Mouse (Mus musculus) liver, postnatal 0 days (tissue): ENCODE measurements around the gene Ppp4r4.

ENCODE experiments used
- CTCF ChIP-seq: sonication (generic); IDR thresholded peaks from 2 replicates; pipeline ENCODE4 v1.5.1; 2016; ENCODE audit warnings: antibody characterized with exemption, low read depth
- EP300 ChIP-seq: IDR thresholded peaks from 2 replicates; pipeline ENCODE4 v1.6.1; 2016; ENCODE audit warnings: antibody characterized with exemption, low read depth, mild to moderate bottlenecking

DNA sequence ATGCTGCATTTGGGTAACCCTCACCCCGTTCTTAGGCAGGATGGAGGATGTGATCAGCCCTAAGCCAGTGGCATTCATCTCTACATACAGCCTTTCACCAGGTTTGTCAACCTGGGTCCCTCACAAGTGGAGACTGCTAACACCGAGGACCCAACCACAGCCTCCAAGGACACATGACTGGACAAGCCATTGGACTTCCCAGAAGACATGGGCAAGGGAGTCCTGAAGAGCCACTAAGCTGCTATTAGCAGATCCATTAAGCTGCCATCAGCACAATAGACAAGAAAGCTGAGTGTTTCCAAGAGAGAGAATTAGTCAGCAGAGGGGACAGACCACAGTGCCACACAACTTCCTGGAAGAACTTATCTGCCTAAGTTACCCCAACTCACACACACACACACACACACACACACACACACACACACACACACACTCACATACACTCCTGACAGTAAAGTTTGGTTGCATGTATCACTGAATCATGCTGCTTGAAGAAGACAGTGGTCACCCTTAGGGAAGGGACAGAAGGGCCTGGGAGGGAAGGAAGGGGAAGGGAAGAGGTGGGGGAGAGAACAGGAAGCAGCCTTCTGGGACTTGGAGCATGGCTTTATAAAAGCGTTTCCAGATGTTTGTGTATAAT lies 40.9 kb upstream of the Ppp4r4 start:
- TF ChIP-seq CTCF (no peak), EP300 (no peak)
